Mouse (Mus musculus) MN1 (cell line): ENCODE measurements at regions not wholly inside any gene's neighbourhood (a gene's known extent, or its start where the extent isn't known, plus 50 kb on each side); places are given as distances from the start of the nearest gene placed in this dataset.

Experiments
- DNase-seq: peaks from one replicate; pipeline ENCODE4 v3.0.0-alpha.2; 2016; ENCODE audit warnings: low spot score

DNA sequence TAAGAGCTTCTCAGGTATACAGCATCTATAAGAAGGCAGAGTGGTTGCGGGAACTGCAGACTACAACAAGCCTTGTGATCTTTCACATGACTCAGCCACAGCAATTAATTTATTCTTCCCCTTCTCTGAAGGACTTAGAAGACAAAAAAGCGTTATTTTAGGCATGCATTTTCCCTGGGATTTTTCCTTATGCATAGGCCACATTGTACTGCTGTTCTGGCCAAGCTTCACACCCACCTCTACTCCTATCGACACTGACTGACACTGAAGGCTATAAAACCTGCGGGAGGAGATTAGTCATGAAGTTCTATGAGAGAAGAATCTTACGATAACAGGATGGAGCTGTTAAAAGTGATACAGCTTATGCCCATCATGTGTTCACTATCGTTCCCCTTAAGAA lies 441.9 kb downstream of the Tox3 start:
- no peak for DNase-seq

GRCm38 (mm10) chr8:89905588-89905987 lies 442.6 kb downstream of the Tox3 start:
- DNase-seq: no peak

GRCm38 (mm10) chr8:89903346-89903745 lies 444.8 kb downstream of the Tox3 start:
- no peak for DNase-seq

DNA sequence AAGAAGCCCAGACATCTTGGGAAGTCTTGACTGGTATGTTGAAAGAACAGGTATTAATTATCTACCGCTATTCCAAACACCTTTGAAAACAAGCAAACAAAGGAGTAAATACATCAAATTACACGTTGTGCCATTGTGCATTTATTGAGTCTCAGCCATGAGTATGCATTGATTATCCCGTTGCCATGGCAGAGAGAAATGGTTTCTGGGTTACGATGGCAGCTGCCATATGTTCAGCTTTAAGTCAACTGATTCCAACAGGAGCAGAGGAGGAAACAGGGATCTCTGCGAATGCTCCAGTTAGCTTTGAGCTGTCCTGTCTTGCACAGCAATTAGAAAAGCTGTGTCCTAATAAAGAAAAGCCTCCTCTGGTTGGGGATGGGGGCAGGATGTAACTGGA lies 475.4 kb downstream of the Tox3 start:
- DNase-seq: no peak

DNA sequence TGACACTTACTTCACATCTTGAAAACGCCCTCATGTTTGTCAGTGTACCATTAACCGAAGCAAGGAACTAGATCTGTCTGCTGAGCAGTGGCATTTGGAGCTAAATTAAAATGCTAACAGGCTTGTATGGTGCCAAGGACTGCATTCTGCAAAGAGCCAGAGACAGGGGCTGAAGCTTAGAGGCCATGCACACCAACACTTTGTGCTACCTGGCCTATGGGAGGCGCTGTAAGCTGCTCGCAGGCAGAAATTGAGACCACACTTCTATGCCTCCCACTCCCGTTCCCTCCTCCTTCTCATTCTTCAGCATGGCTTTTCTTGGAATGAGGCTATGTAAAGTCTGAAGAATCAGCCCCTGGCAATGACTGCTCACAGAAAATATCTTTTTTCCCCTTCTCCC lies 476.2 kb downstream of the Tox3 start:
- DNase-seq: no peak

- no peak for DNase-seq
These were observed 488.3 kb downstream of the Tox3 start for GRCm38 (mm10) chr8:89859813-89860212.

DNA sequence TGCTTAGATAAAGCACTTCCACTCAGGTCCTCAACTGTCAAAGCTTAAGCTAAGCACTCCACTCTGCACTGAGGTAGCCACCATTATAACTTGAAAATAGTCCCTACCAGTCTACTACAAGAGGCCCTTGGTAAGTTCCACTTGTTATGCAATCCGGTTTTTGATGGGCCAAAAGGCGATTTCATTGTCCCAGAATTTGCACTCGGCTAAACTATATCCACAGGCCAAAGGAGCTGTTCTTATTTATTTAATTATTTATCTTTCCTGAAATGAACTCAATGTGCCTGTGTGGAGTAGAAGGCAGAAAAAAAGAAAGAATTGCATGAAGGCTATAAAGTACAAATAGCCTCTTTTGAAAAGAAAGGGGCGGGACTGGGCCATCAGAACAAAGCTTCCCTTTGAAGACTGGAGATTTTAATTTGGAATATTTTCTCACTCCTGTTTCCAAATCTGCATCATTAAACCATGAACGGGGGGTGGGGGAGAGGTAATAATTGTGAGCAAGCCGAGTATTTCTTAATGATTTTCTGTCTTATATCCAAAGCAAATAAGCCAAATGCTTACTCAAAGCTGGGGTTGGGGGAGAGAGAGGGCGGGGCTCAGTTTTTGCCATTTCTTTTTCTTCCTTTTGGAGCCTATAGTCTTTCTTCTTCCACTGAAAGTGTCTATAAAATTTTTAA lies 489.3 kb downstream of the Tox3 start:
- DNase-seq: no peak

- DNase-seq: no peak
These were observed 492.6 kb downstream of the Tox3 start for GRCm38 (mm10) chr8:89855556-89855955.

DNA sequence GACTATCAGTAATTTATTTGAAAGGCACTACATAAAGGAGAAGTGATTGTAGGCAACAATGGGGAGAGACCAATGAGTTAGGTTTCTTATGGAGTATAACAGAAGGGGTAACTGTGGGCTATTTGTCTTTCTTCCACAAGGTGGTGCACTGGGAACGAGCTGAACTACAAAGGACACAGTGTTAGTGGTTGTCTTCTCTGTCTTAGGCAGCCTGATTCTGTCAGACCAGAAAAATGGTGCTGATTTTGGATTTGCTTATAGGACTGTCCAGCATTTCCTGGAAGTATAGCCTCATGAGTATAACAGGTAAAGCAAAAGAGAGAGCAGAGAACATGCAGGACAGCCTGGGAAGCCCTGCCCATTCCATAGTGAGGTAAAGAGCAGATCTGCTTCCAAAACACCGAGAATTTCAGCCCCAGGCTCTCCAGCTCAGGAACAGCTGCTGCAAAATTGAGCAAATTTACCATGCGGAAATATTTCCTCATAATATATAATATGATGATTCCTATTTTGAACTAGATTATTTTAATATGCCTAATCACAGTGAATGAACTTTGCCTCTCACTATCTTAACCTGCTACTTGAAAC lies 497.8 kb downstream of the Tox3 start:
- no peak for DNase-seq

DNA sequence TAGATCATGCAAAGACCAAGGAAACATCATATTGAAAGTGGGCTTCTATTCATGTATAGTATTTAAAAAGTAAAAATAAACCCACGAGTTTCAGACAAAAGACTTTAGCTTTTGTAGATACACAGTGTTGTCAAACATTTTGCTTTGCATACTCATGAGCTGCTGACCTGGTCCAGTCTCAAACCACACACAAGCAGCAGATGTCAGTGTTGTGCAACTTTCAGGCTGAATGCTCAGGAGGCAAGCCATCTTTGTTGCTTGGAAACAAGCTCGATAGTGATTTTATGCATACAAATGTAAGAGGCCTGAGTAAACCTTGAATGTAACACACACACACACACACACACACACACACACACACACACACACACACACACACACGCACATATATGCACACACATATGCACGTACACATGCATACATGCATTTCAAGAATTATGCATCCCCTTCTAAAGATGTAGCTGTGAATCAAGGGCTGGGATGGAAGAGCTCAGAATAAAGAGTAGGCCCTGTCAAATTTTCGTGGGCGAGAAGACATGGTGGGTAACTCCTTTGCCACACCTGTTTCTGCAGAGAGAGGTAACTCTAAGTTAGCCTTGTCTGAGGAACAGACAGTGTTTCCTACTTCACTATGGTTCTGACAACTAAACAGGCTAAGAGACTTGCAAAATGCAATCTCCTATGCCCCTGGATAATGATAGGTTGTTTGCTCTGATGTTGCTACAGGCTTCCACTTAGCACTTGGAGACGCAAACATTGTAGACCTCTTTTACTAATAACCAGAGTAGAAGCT lies 498.5 kb downstream of the Tox3 start:
- DNase-seq: no peak

- DNase-seq: no peak
These were observed 509.6 kb downstream of the Tox3 start for GRCm38 (mm10) chr8:89838494-89838893.

DNA sequence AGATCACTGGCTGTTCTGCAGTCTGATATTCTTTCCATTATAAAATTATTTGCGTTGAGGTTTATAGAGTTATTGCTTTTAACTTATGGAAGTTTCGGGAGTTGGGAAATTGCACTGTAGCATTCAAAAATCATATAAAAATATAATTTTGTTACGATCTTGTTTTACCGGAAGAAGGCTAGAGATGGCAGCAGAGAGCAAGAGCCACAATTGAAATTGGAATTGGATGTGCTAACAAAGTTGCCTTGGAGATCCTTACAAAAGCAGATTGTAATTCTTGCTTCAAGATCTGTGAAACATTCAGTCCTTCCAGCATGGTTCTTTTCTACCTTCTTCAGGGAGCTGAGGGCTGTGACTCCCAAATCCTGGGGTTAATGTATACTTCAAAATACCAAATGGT lies 514.4 kb downstream of the Tox3 start:
- no peak for DNase-seq

GRCm38 (mm10) chr8:89824586-89824985 lies 523.6 kb downstream of the Tox3 start:
- no peak for DNase-seq

- DNase-seq: no peak
These were observed 524.5 kb downstream of the Tox3 start for GRCm38 (mm10) chr8:89823631-89824030.

- DNase-seq: no peak
These were observed 536.0 kb downstream of the Tox3 start for GRCm38 (mm10) chr8:89812036-89812711.

DNA sequence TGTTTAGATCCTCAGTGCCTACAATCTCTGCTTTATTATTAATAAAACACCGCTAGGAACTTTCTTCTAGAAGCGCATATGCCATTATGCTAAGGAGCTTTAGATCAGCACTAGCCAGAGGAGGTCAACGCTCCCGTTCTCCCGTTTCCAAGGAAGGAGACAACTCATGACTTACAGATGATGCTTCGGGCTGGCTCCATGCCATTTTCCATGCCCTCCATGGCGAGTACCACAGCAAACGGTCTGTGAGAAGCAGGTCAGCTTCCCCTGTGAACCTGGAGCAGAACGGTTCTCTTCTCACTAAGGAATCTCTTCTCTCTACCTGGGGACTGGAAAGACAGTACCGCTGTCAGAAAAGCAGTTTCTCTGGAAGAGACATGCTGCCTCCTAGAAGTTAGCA lies 559.8 kb downstream of the Tox3 start:
- no peak for DNase-seq

GRCm38 (mm10) chr8:89787050-89787905 lies 560.9 kb downstream of the Tox3 start:
- DNase-seq: no peak

- DNase-seq: peak; percentile 60
These were observed 563.1 kb downstream of the Tox3 start for GRCm38 (mm10) chr8:89785011-89785410.

DNA sequence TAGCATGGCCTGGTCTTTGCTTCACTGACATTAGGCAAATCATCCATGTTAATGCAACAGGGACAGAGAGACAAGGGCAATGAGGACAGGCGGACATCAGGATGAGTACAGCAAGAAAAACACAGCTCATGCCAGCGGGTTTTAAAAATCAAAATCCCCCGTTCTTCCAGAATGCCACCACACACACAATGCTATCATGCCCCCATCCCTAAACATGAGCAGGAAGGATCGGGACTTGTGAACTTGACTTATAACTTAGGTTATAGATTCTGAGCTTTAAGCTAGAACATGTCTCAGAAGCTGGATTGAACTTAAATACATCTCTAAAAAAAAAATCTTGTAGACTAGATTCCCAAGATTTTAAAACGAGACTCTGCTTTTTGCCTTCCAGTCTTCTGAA lies 564.8 kb downstream of the Tox3 start:
- no peak for DNase-seq

GRCm38 (mm10) chr8:89766387-89766786 lies 581.8 kb downstream of the Tox3 start:
- no peak for DNase-seq

DNA sequence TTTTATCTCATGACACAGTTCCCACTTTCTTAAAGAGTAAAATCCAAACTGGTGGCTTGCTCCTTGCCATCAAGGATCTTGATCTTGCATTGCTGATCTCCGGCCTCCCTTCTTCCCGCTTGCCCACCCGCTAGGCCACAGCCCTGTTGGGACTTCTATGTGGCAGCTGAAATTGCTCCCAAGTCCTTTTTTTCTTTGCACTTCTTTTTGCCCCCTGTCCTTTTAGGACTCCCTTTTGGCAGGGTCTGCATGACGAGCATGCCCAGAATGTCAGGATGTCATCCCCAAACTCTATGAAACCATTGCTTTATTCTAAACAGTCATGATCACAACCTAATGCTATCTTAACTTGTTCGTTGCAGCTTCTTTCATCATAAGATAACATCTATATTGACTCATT lies 588.6 kb downstream of the Tox3 start:
- no peak for DNase-seq

DNA sequence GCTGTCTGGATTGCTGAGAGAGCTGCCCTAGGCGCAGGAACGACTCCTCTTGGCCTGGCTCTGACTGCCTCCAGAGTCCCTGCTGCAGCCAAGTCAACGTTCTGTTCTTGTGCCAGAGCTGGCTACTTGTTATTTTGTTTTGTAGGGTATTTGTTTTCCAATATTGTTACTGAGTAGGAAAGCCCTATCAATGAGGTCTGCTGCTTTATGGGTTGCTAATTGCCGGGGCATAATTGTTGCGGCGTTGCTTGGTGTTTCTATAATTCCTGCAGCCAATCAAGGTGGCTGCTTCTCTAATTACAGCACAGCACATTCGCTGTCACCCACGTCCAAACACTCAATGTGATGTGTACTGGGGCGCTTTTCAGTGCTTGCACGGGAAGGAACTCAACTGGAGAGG lies 589.4 kb downstream of the Tox3 start:
- DNase-seq: no peak
